Mouse (Mus musculus) heart, embryonic 15.5 days (tissue): ENCODE measurements around the gene Gnptab. TPM values are rescaled to one million over a fixed set of nuclear protein-coding genes. Genes with fewer than 3 reads are reported as not detected.

Source experiments
- ATAC-seq: fragments of 200-750 bp; cut with Nextera tagmentation; replicated peaks from 2 replicates; pipeline ENCODE4 v1.8.0; 2017; ENCODE audit warnings: low read depth, moderate TSS enrichment; ENCODE audit not compliant: insufficient number of reproducible peaks, insufficient read depth, low FRiP score
- H3K27ac ChIP-seq: fragments of 300-500 bp; sonication (generic); 2 replicates; pipeline ENCODE4 v1.5.1; 2015; ENCODE audit warnings: mild to moderate bottlenecking, inconsistent platforms
- H3K27me3 ChIP-seq: fragments of 300-500 bp; sonication (generic); 2 replicates; pipeline ENCODE4 v1.6.1; 2015; ENCODE audit warnings: inconsistent platforms
- H3K36me3 ChIP-seq: fragments of 300-500 bp; sonication (generic); 2 replicates; pipeline ENCODE4 v1.6.1; 2015; ENCODE audit warnings: mild to moderate bottlenecking, inconsistent platforms
- H3K4me1 ChIP-seq: fragments of 300-500 bp; sonication (generic); replicated peaks from 2 replicates; pipeline ENCODE4 v1.6.1; 2015; ENCODE audit warnings: inconsistent platforms
- H3K4me2 ChIP-seq: fragments of 300-500 bp; sonication (generic); 2 replicates; pipeline ENCODE4 v1.6.1; 2015; ENCODE audit warnings: inconsistent platforms, mild to moderate bottlenecking, moderate library complexity
- H3K4me3 ChIP-seq: fragments of 300-500 bp; sonication (generic); 2 replicates; pipeline ENCODE4 v1.5.1; 2015; ENCODE audit warnings: mild to moderate bottlenecking, inconsistent platforms
- H3K9ac ChIP-seq: fragments of 300-500 bp; sonication (generic); 2 replicates; pipeline ENCODE4 v1.6.1; 2015; ENCODE audit warnings: mild to moderate bottlenecking, inconsistent platforms
- H3K9me3 ChIP-seq: fragments of 300-500 bp; sonication (generic); replicated peaks from 2 replicates; pipeline ENCODE4 v1.6.1; 2016; ENCODE audit warnings: inconsistent platforms
- WGBS: fragments of 180-500 bp; shearing (Covaris S2); methylation state at CpG from one replicate; pipeline ENCODE4 v1.1.7; 2015; ENCODE audit warnings: mixed read lengths; 5-methylcytosine and 5-hydroxymethylcytosine counted together
- polyA plus RNA-seq: library from polyadenylated mRNA; unstranded; fragments of >200 nt; fragmentation: Nextera tagmentation; extraction: Ambion mirVana; gene quantifications from 2 replicates; pipeline ENCODE4 v1.2.1, GENCODE M21; 2015

The Gnptab gene
- polyA plus RNA-seq, 1 experiment from 2014 or later = 7.5 TPM

- 68% methylated on average over 4 of the region's 4 CpGs for WGBS
- no peak overlapping the region for H3K27ac ChIP-seq
- H3K9me3 ChIP-seq = no peaks in the 10 kb centered on the region
- no peak overlapping the region for H3K4me2 ChIP-seq
- no peaks in the 10 kb centered on the region for H3K36me3 ChIP-seq
- 0 out of 2 replicates have a peak, but pooled peaks cover 5% of the 10 kb centered on the region for H3K27me3 ChIP-seq
- ATAC-seq = no peak
- H3K4me3 ChIP-seq = no peak overlapping the region
- H3K9ac ChIP-seq = no peak overlapping the region
- peaks cover 27% of the 10 kb centered on the region for H3K4me1 ChIP-seq
Measured at GRCm38 (mm10) chr10:88377666-88378065, 1.3 kb upstream of the Gnptab start.

GRCm38 (mm10) chr10:88380002-88380401, 1.1 kb downstream of the Gnptab start:
- under 1% methylated on average over 11 of the region's 11 CpGs for WGBS
- no peaks in the 10 kb centered on the region for H3K36me3 ChIP-seq
- peak; percentile 79 for ATAC-seq
- peak overlapping the region; percentile 88 for H3K4me3 ChIP-seq
- peak overlapping the region; percentile 83 for H3K9ac ChIP-seq
- H3K4me2 ChIP-seq = peak overlapping the region; percentile 96
- H3K9me3 ChIP-seq = no peaks in the 10 kb centered on the region
- 0 out of 2 replicates have a peak, but pooled peaks cover 5% of the 10 kb centered on the region for H3K27me3 ChIP-seq
- H3K27ac ChIP-seq = peak overlapping the region; percentile 76
- H3K4me1 ChIP-seq = peaks cover 39% of the 10 kb centered on the region

- H3K4me3 ChIP-seq = peak overlapping the region; percentile 88
- H3K27me3 ChIP-seq = 0 out of 2 replicates have a peak, but pooled peaks cover 5% of the 10 kb centered on the region
- H3K9ac ChIP-seq = peak overlapping the region; percentile 83
- H3K27ac ChIP-seq = peak overlapping the region; percentile 76
- no peak for ATAC-seq
- peak overlapping the region; percentile 96 for H3K4me2 ChIP-seq
- no peaks in the 10 kb centered on the region for H3K9me3 ChIP-seq
- no peaks in the 10 kb centered on the region for H3K36me3 ChIP-seq
- H3K4me1 ChIP-seq = peaks cover 40% of the 10 kb centered on the region
- 60% methylated on average over 14 of the region's 14 CpGs for WGBS
Measured at GRCm38 (mm10) chr10:88380430-88381060, 1.6 kb downstream of the Gnptab start.

GRCm38 (mm10) chr10:88381286-88381685, 2.4 kb downstream of the Gnptab start:
- Histone ChIP-seq H3K4me1 (peaks cover 47% of the 10 kb centered on the region), H3K36me3 (no peaks in the 10 kb centered on the region), H3K4me3 (no peak overlapping the region), H3K9me3 (no peaks in the 10 kb centered on the region), H3K27ac (no peak overlapping the region), H3K4me2 (peak overlapping the region; percentile 96; the same call in 1 of the 2 replicates), H3K9ac (no peak overlapping the region), H3K27me3 (no peaks in the 10 kb centered on the region)
- WGBS = 88% methylated on average over 4 of the region's 4 CpGs
- no peak for ATAC-seq

- H3K27ac ChIP-seq = no peak overlapping the region
- no peak for ATAC-seq
- no peaks in the 10 kb centered on the region for H3K36me3 ChIP-seq
- WGBS = 44% methylated on average over 6 of the region's 6 CpGs
- no peak overlapping the region for H3K4me2 ChIP-seq
- H3K9ac ChIP-seq = no peak overlapping the region
- no peaks in the 10 kb centered on the region for H3K9me3 ChIP-seq
- H3K27me3 ChIP-seq = no peaks in the 10 kb centered on the region
- H3K4me1 ChIP-seq = peaks cover 50% of the 10 kb centered on the region
- H3K4me3 ChIP-seq = no peak overlapping the region
Measured at GRCm38 (mm10) chr10:88382009-88382408, 3.1 kb downstream of the Gnptab start.

GRCm38 (mm10) chr10:88383479-88383878, 4.5 kb downstream of the Gnptab start:
- Histone ChIP-seq H3K4me3 (no peak overlapping the region), H3K9ac (no peak overlapping the region), H3K27ac (peak overlapping the region; percentile 45; the same call in 1 of the 2 replicates), H3K27me3 (no peaks in the 10 kb centered on the region), H3K9me3 (no peaks in the 10 kb centered on the region), H3K4me1 (peaks cover 50% of the 10 kb centered on the region), H3K36me3 (no peaks in the 10 kb centered on the region), H3K4me2 (no peak overlapping the region)
- 53% methylated on average over 4 of the region's 4 CpGs for WGBS
- no peak for ATAC-seq

GRCm38 (mm10) chr10:88384081-88384480, 5.1 kb downstream of the Gnptab start:
- no peak overlapping the region for H3K27ac ChIP-seq
- H3K4me2 ChIP-seq = no peak overlapping the region
- WGBS = 34% methylated on average over 5 of the region's 5 CpGs

GRCm38 (mm10) chr10:88385290-88385689, 6.4 kb downstream of the Gnptab start:
- no peaks in the 10 kb centered on the region for H3K9me3 ChIP-seq
- no peak overlapping the region for H3K27ac ChIP-seq
- 91% methylated on average over 11 of the region's 11 CpGs for WGBS
- no peak for ATAC-seq
- H3K4me3 ChIP-seq = no peak overlapping the region
- H3K9ac ChIP-seq = no peak overlapping the region
- H3K36me3 ChIP-seq = no peaks in the 10 kb centered on the region
- peaks cover 51% of the 10 kb centered on the region for H3K4me1 ChIP-seq
- H3K4me2 ChIP-seq = no peak overlapping the region
- no peaks in the 10 kb centered on the region for H3K27me3 ChIP-seq

More at GRCm38 (mm10) chr10:88384081-88384480, 5.1 kb downstream of the Gnptab start:
- no peaks in the 10 kb centered on the region for H3K9me3 ChIP-seq
- H3K4me3 ChIP-seq = no peak overlapping the region
- no peaks in the 10 kb centered on the region for H3K36me3 ChIP-seq
- no peak for ATAC-seq
- no peak overlapping the region for H3K9ac ChIP-seq
- H3K4me1 ChIP-seq = peaks cover 47% of the 10 kb centered on the region
- no peaks in the 10 kb centered on the region for H3K27me3 ChIP-seq

GRCm38 (mm10) chr10:88385758-88386157, 6.8 kb downstream of the Gnptab start:
- no peaks in the 10 kb centered on the region for H3K9me3 ChIP-seq
- peaks cover 51% of the 10 kb centered on the region for H3K4me1 ChIP-seq
- H3K27ac ChIP-seq = no peak overlapping the region
- no peak overlapping the region for H3K4me2 ChIP-seq
- WGBS = 28% methylated on average over 6 of the region's 6 CpGs
- no peaks in the 10 kb centered on the region for H3K27me3 ChIP-seq
- H3K4me3 ChIP-seq = no peak overlapping the region
- H3K9ac ChIP-seq = no peak overlapping the region
- no peak for ATAC-seq
- H3K36me3 ChIP-seq = no peaks in the 10 kb centered on the region

GRCm38 (mm10) chr10:88386251-88386650, 7.3 kb downstream of the Gnptab start:
- no peak overlapping the region for H3K9ac ChIP-seq
- 74% methylated on average over 6 of the region's 6 CpGs for WGBS
- H3K27me3 ChIP-seq = no peaks in the 10 kb centered on the region
- H3K4me3 ChIP-seq = no peak overlapping the region
- no peak overlapping the region for H3K27ac ChIP-seq
- H3K9me3 ChIP-seq = no peaks in the 10 kb centered on the region
- H3K4me2 ChIP-seq = no peak overlapping the region
- H3K4me1 ChIP-seq = peaks cover 46% of the 10 kb centered on the region
- no peaks in the 10 kb centered on the region for H3K36me3 ChIP-seq
- ATAC-seq = no peak

- 20% methylated on average over 4 of the region's 4 CpGs for WGBS
- H3K4me3 ChIP-seq = no peak overlapping the region
- peaks cover 25% of the 10 kb centered on the region for H3K4me1 ChIP-seq
- H3K27ac ChIP-seq = no peak overlapping the region
- peak; percentile 56; the same call in 1 of the 2 replicates for ATAC-seq
- no peak overlapping the region for H3K9ac ChIP-seq
- H3K9me3 ChIP-seq = no peaks in the 10 kb centered on the region
- H3K36me3 ChIP-seq = no peaks in the 10 kb centered on the region
- no peaks in the 10 kb centered on the region for H3K27me3 ChIP-seq
- H3K4me2 ChIP-seq = no peak overlapping the region
Measured at GRCm38 (mm10) chr10:88389576-88389975, 10.6 kb downstream of the Gnptab start.
